Mouse (Mus musculus): ENCODE measurements around the gene Dtx3.
"Not testable (repeated sequence)": the region's sequence is repeated elsewhere in the genome, so short reads cannot be mapped to it uniquely, and the experiment has no call there.

The Dtx3 gene

DNA sequence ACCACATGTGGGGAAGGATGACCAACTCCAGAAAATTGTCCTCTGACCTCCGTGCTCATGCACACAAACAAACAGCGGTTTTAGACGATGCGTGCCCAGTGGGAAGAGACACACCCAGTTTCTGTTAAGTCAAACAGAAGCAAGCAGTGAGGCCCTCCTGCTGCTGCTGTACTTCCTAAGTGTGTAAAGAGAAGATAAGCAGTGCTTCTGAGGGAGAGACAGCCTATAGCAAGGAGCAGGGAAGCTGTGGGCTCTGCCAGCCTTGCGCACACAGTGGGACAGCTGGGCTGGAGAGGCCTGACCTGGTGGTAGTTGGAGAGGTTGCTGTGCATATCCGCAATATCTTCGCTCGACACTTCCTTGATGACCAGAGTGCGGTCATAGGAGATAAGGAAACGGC is 9.8 kb upstream of the Dtx3 start:
- peak; percentile 78 for DNase-seq (ENCODE audit: low read depth, low spot score)

- no peak for DNase-seq (ENCODE audit: low read depth, low spot score)
Observed at GRCm38 (mm10) chr10:127204589-127204988, 9.1 kb upstream of the Dtx3 start.

DNA sequence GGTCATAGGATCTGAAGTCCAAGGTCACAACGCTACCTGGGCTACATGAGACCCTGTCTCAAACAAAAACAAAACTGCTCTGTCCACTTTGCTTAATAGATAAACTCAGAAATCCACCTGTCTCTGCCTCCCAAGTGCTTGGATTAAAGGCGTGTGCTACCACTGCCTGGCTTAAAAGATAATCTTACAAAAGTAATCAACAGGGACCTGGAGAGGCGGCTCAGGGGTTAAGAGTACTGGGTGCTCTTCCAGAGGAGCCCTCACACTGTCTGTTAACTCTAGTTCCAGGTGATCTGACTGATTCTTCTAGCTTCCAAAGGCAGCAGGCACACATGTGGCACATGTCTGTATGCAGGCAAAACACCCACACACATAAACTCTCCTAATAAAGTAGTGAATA is 7.6 kb upstream of the Dtx3 start:
- DNase-seq (ENCODE audit: low read depth, low spot score), result no peak

DNA sequence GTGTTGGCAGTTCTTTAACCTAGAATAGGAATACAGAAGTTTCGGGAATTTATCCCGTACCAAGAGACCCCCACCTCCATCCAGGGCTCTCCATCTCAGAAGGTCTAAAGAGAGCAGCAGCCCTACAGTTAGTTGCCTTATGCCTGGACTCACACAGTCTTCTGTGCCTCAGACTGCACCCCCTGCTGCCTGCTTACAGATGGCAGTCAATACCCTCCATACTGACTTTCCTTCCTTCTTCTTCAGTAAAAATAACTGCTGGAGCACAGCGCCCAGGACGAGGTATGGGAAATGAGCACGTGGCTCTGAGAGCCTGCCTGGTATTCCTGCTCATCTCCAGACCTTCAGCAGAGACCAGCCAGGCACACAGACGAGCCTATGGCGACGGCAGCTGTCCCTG is 4.8 kb upstream of the Dtx3 start:
- DNase-seq (ENCODE audit: low read depth, low spot score), result no peak

DNA sequence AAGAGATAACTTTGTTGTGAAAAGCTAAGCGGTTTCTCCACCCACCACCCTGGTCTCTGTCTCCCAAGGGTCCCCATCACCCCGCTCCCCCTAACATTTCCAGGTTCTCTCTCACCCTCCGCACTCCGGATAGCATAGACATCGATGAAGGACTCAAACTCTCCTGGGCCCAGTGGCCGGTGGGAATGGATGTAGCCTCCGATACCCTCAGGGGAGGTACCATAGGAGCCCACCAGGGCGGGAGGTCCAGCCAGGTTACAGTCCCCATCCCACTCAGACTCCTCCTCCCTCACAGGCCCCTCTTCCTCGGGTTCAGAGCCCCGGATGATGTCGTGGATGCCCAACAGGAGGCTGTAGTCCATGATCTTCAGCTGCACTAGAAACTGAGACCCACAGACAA is 3.9 kb upstream of the Dtx3 start:
- no peak for DNase-seq (ENCODE audit: low read depth, low spot score)

DNA sequence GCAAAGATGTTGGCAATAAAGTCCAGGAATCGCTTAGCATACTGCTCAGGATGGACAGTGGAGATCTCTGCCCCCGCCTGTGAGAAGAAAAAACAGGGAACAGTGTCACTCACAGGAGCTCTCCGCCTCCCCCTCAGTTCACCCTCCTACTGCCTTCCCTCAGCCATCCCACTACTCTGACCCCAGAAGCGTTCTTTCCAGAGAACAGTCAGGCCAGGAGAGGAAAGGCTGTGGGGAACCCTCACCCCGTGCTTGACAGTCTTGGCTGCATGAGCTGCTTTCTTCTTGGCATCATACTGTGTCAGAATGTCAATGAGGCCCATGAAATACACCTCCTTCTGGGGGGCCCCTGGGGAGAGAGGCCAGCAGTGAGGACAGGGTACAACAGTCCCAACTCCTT is 3.5 kb upstream of the Dtx3 start:
- DNase-seq (ENCODE audit: low read depth, low spot score), result no peak

- no peak for DNase-seq (ENCODE audit: low read depth, low spot score)
Observed at GRCm38 (mm10) chr10:127198492-127198891, 3.0 kb upstream of the Dtx3 start.

GRCm38 (mm10) chr10:127197505-127198110 is 2.1 kb upstream of the Dtx3 start:
- no peak for DNase-seq (ENCODE audit: low read depth, low spot score)

GRCm38 (mm10) chr10:127197104-127197503 is 1.6 kb upstream of the Dtx3 start:
- no peak for DNase-seq (ENCODE audit: low read depth, low spot score)

DNA sequence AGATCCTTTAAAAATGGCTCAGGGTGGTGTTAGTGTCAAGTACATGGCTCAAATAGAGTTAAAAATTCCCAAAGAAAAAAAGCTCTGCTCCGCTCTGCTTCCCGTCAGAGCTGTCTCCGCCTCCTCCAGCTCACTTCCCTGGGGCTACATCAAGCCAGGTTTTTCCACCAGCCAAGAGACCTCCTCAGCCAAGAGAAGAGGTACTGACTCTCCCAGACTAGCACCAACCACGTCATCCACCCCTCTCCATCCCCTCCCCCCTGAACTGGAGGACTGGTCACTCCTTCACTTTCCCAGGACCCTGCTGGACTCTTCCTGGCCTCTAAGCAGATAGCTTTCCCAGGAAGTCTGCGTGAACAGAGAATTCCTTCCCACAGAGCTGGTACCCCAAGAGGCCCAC is 864 bp upstream of the Dtx3 start:
- DNase-seq (ENCODE audit: low read depth, low spot score), result no peak

- DNase-seq (ENCODE audit: low read depth, low spot score), result no peak
Observed at GRCm38 (mm10) chr10:127194428-127195327, 850 bp downstream of the Dtx3 start.

DNA sequence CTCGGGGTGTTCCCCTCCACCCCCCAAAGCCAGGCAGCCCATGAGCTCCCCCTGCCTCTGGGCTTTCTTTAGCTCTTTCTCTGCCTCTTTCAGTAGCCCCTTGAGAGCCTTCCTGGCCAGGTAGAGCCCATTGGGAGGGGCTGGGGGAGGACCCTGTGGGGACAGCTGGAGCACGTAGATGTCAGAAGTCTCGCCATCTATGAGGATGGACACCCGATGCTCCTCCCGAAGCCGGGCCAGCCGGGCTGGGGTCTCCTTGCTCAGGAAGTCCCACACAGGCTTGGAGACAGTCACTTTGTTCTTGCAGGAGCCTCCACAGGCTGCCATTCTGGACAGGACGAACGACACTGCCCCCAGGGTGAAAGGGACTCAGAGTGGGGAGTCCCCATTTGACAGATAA is 2.5 kb downstream of the Dtx3 start:
- DNase-seq (ENCODE audit: low read depth, low spot score), result no peak

DNA sequence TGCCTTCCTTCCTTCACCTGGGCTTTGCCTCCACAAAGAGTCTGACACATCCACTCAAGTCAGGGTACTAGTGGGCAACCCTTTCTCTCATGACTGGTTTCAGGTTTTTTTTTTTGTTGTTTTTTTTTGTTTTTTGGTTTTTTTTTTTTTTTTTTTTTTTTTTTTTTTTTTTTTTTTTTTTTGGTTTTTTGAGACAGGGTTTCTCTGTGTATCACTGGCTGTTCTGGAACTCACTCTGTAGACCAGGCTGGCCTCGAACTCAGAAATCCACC is 3.5 kb downstream of the Dtx3 start:
- DNase-seq (ENCODE audit: low read depth, low spot score), result not testable (repeated sequence)

GRCm38 (mm10) chr10:127191191-127192056 is 4.1 kb downstream of the Dtx3 start:
- no peak for DNase-seq (ENCODE audit: low read depth, low spot score)

DNA sequence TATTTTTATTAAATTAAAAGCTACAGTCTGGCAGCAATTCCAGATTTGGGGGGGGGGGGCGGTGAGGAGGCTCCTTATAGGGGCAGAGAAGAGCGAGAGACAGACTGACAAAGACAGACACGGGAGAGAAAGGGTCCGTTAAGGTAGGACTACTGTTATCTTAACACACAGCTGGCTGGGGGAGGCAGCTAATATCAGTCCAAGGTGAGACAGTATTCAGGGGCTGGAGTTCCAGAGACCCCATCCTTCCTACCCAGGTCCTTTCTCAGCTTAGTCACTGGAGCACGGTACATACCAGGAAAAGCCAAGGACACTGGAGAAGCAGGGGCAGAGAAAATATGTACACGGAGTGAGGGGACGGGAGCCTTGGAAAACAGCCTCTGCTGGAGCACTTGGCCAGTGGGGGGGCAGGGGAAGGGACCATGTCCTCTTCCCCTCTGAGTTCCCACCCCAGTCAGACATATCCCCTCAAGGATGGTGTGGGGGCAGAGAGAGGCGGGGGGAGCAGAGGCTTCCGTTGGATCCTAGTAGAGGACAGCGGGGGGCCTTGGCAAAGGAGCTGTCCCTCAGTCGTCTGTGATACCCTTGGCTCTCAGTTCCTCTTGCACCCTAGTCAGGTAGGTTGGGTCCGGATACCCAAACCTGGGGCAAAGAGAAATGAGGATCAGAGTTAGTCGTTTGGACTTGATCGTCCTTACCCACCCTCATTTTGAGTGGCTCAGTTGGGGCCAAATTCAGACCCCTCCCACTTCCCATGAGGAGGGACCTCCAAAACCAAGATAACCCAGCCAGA is 4.9 kb downstream of the Dtx3 start:
- DNase-seq (ENCODE audit: low read depth, low spot score), result no peak

GRCm38 (mm10) chr10:127189651-127190381 is 5.7 kb downstream of the Dtx3 start, which contains the start of gene Arhgef25:
Arhgef25 (minus strand) TSS chr10:127190083.
- DNase-seq (ENCODE audit: low read depth, low spot score), result no peak

DNA sequence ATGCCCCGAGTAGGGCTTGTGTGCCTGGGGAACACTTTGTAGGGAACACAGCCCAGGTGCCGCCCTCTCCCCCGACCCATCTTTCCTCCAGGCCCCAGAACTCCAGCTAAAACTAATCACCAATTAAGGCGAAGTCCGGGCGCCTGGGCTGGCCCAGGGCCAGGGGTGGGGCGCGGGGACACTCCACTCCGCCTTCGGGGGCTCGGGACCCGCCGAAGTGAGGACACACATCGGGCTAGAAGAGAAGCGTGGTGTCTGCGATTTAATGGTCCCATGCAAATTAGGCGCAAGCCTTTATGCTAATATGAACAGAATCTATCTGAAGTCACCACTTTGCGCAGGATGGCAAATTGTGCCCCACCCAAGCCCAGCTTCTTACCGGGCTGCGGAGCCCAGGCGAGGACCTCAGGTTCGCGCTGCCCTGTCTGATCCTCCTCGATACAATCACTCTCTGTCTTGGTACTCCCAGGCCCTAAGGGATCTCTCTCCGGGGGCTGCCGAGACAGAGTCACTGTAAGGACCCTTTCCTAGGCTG is 6.3 kb downstream of the Dtx3 start:
- no peak for DNase-seq (ENCODE audit: low read depth, low spot score)

GRCm38 (mm10) chr10:127188465-127189115 is 6.9 kb downstream of the Dtx3 start:
- no peak for DNase-seq (ENCODE audit: low read depth, low spot score)

DNA sequence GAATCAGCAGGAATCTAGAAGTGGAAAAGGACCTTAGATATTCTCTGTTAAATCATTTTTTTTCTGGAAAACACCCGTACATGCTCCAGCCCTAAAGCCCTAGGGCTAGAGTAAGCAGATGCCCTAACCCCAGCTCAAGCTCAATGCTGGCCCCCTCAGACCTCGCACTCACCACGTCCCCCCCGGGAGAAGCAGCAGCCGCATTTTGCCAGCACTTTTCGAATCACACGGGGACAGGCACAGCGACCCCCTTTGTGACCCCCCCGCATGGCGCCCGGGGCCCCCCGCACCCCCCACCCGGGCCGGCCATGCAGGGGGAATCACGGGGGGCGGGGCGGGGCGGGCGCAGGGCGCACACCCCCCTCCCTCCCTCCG is 7.5 kb downstream of the Dtx3 start:
- no peak for DNase-seq (ENCODE audit: low read depth, low spot score)

- no peak for DNase-seq (ENCODE audit: low read depth, low spot score)
Observed at GRCm38 (mm10) chr10:127187371-127188078, 8.0 kb downstream of the Dtx3 start.
